Mouse (Mus musculus) stomach, embryonic 16.5 days (tissue): Measurements from ENCODE around the gene Mitf. TPM values are rescaled to one million over a fixed set of nuclear protein-coding genes. Genes with fewer than 3 reads are reported as not detected.

Source experiments
- polyA plus RNA-seq: library from polyadenylated mRNA; unstranded; fragments of >200 nt; fragmentation: Nextera tagmentation; extraction: Ambion mirVana; gene quantifications from 2 replicates; pipeline ENCODE4 v1.2.1, GENCODE M21; 2015

Gene Mitf
- polyA plus RNA-seq, 1 experiment from 2014 or later, result 2.0 TPM

Other genes with a start within 250 kb of the Mitf start
- 17.1 and 17.5 TPM in 2 replicates for gene Frmd4b, start 189.5 kb upstream of the Mitf start, polyA plus RNA-seq